8 mouse cellular contexts compared by ENCODE assay signal in genomic region chr16:33878041-33878783, GRCm38 (mm10). TPM values are rescaled to one million over a fixed set of nuclear protein-coding genes. Genes with fewer than 3 reads are reported as not detected.
A peak's percentile ranks its signal among the peaks of the same experiment; 100 is the strongest.
DNase-seq lines count a peak whose midpoint lies in the region; ATAC-seq and TF ChIP-seq lines count a peak whose summit lies in the region.

No protein-coding gene starts in this region.

- no peak overlapping the region for H3K4me3 ChIP-seq in hindbrain, embryonic 16.5 days (ENCODE audit: low read length)
- H3K4me3 ChIP-seq in hindbrain, embryonic 13.5 days = no peak overlapping the region
- no peak overlapping the region for H3K4me3 ChIP-seq in limb, embryonic 13.5 days
- no peak overlapping the region for H3K4me3 ChIP-seq in cerebellum, adult 2 months (replicated peaks; ENCODE audit: insufficient read depth, low read depth, low read length)

- no peak overlapping the region for H3K27ac ChIP-seq in hindbrain, embryonic 16.5 days (ENCODE audit: low read depth, low read length)
- H3K27ac ChIP-seq in hindbrain, embryonic 13.5 days = no peak overlapping the region
- peak overlapping the region; percentile 48; the same call in 1 of the 2 replicates for H3K27ac ChIP-seq in limb, embryonic 13.5 days
- H3K27ac ChIP-seq in cerebellum, adult 2 months (ENCODE audit: insufficient read depth, low read length) = no peak overlapping the region

- no peaks in the 10 kb centered on the region for H3K27me3 ChIP-seq in hindbrain, embryonic 16.5 days (replicated peaks; ENCODE audit: control insufficient read depth, insufficient read depth, low read length)
- H3K27me3 ChIP-seq in hindbrain, embryonic 13.5 days = no peaks in the 10 kb centered on the region
- H3K27me3 ChIP-seq in limb, embryonic 13.5 days = no peaks in the 10 kb centered on the region
- no peaks in the 10 kb centered on the region for H3K27me3 ChIP-seq in cerebellum, adult 2 months (ENCODE audit: control insufficient read depth, insufficient read depth, low read length)

- 60% methylated on average over 6 of the region's 6 CpGs for WGBS in hindbrain, embryonic 16.5 days
- 75% methylated on average over 6 of the region's 6 CpGs for WGBS in hindbrain, embryonic 13.5 days
- 59% methylated on average over 6 of the region's 6 CpGs for WGBS in limb, embryonic 13.5 days
- 76% methylated on average over 6 of the region's 6 CpGs for WGBS in cerebellum, adult 2 months

- no peak for TF ChIP-seq CTCF in cerebellum, adult 2 months (IDR thresholded peaks at IDR 0.05; ENCODE audit: borderline replicate concordance, insufficient read depth, low read depth, low read length)

- H3K9ac ChIP-seq in hindbrain, embryonic 16.5 days (ENCODE audit: low read depth, low read length) = no peak overlapping the region
- H3K9ac ChIP-seq in hindbrain, embryonic 13.5 days = no peak overlapping the region
- H3K9ac ChIP-seq in limb, embryonic 13.5 days = no peak overlapping the region

- DNase-seq in ZHBTc4 (ENCODE audit: low read depth, low spot score) = peak; percentile 90
- peak; percentile 81 for DNase-seq in gastrocnemius, postnatal 14 days
- DNase-seq in testis, postnatal 14 days (ENCODE audit: low spot score) = peak; percentile 21
- no peak for DNase-seq in cerebellum, adult 2 months
- DNase-seq in left cerebral cortex, postnatal 36 days (ENCODE audit: low spot score in 2 of 2) = no peak

- intact Hi-C loops in gastrocnemius, postnatal 14 days (cut with DNase I; ENCODE audit: low total_unique reads) = no loop called here
- intact Hi-C loops in left cerebral cortex, postnatal 36 days (cut with DNase I) = no loop called here

- peaks cover 9% of the 10 kb centered on the region for H3K4me1 ChIP-seq in hindbrain, embryonic 16.5 days (ENCODE audit: control insufficient read depth, insufficient read depth, low read depth, low read length)
- H3K4me1 ChIP-seq in hindbrain, embryonic 13.5 days (replicated peaks) = peaks cover 9% of the 10 kb centered on the region
- peaks cover 34% of the 10 kb centered on the region for H3K4me1 ChIP-seq in limb, embryonic 13.5 days
- peaks cover 27% of the 10 kb centered on the region for H3K4me1 ChIP-seq in cerebellum, adult 2 months (ENCODE audit: control insufficient read depth, insufficient read depth, low read length)

- H3K4me2 ChIP-seq in hindbrain, embryonic 16.5 days (ENCODE audit: low read length) = no peak overlapping the region
- no peak overlapping the region for H3K4me2 ChIP-seq in hindbrain, embryonic 13.5 days
- no peak overlapping the region for H3K4me2 ChIP-seq in limb, embryonic 13.5 days (replicated peaks)

- peak; percentile 65; the same call in 1 of the 2 replicates for ATAC-seq in hindbrain, embryonic 16.5 days
- no peak for ATAC-seq in hindbrain, embryonic 13.5 days (ENCODE audit: low FRiP score)
- ATAC-seq in limb, embryonic 13.5 days (ENCODE audit: low FRiP score, low read depth) = no peak

- H3K9me3 ChIP-seq in hindbrain, embryonic 16.5 days (ENCODE audit: control insufficient read depth, low read length) = no peaks in the 10 kb centered on the region
- no peaks in the 10 kb centered on the region for H3K9me3 ChIP-seq in hindbrain, embryonic 13.5 days
- H3K9me3 ChIP-seq in limb, embryonic 13.5 days = no peaks in the 10 kb centered on the region

- TF ChIP-seq POLR2A in cerebellum, adult 2 months (IDR thresholded peaks at IDR 0.05; ENCODE audit: borderline replicate concordance, insufficient read depth, low read length) = no peak

- H3K36me3 ChIP-seq in hindbrain, embryonic 16.5 days (ENCODE audit: control insufficient read depth, insufficient read depth, low read length) = no peaks in the 10 kb centered on the region
- no peaks in the 10 kb centered on the region for H3K36me3 ChIP-seq in hindbrain, embryonic 13.5 days
- peaks cover 25% of the 10 kb centered on the region for H3K36me3 ChIP-seq in limb, embryonic 13.5 days

RNA-seq across cellular contexts. Expression of gene Itgb5, which starts 48.7 kb away (rescaled TPM):
- polyA plus RNA-seq in hindbrain, embryonic 16.5 days (2015; fragmentation: Nextera tagmentation; extraction: Ambion mirVana) = 4.9 and 7.8 TPM in 2 replicates
- polyA plus RNA-seq in hindbrain, embryonic 13.5 days (2015; fragmentation: Nextera tagmentation; extraction: Ambion mirVana) = 9.7 and 11.0 TPM in 2 replicates
- 10 to 100 TPM; 31.9 to 33.3 TPM for total RNA-seq in gastrocnemius, postnatal 14 days (2021)
- 59.6 and 61.0 TPM in 2 replicates for polyA plus RNA-seq in limb, embryonic 13.5 days (2015; fragmentation: Nextera tagmentation; extraction: Ambion mirVana)
- polyA plus RNA-seq in cerebellum, adult 2 months (2012; rRNA removed) = 59.0 and 66.8 TPM in 2 replicates
- total RNA-seq in left cerebral cortex, postnatal 36 days (2021) = 10 to 100 TPM; 35.6 to 37.1 TPM

Comparison
In these comparisons a context has a peak if more than half of its experiments do, and no peak if none do; other contexts are left out.
1. DNase-seq: peak in ZHBTc4 (single experiment), gastrocnemius, postnatal 14 days (single experiment) and testis, postnatal 14 days (single experiment); none in cerebellum, adult 2 months (0 of 2) and left cerebral cortex, postnatal 36 days (0 of 2).